In genomic region chr11:88113543-88114271, GRCm38 (mm10) we compare ENCODE assay signal across 8 mouse cellular contexts. TPM values are rescaled to one million over a fixed set of nuclear protein-coding genes. Genes with fewer than 3 reads are reported as not detected.
DNase-seq lines count a peak whose midpoint lies in the region; ATAC-seq lines count a peak whose summit lies in the region.

No protein-coding gene starts in this region.

- no peaks in the 10 kb centered on the region for H3K36me3 ChIP-seq in midbrain, embryonic 16.5 days (ENCODE audit: control insufficient read depth, insufficient read depth, low read length)
- H3K36me3 ChIP-seq in midbrain, embryonic 13.5 days: no peaks in the 10 kb centered on the region
- no peaks in the 10 kb centered on the region for H3K36me3 ChIP-seq in intestine, embryonic 16.5 days (ENCODE audit: control insufficient read depth, insufficient read depth, low read length)

- H3K9ac ChIP-seq in midbrain, embryonic 16.5 days (ENCODE audit: low read depth, low read length): 0 out of 2 replicates have a peak overlapping the region, but pooled peaks have one; percentile 26
- H3K9ac ChIP-seq in midbrain, embryonic 13.5 days (replicated peaks): no peak overlapping the region
- peak overlapping the region; percentile 15; the same call in 1 of the 2 replicates for H3K9ac ChIP-seq in intestine, embryonic 16.5 days (ENCODE audit: low read depth, low read length)

- no peaks in the 10 kb centered on the region for H3K9me3 ChIP-seq in midbrain, embryonic 16.5 days (replicated peaks; ENCODE audit: control insufficient read depth, low read length, poor library complexity, severe bottlenecking)
- no peaks in the 10 kb centered on the region for H3K9me3 ChIP-seq in midbrain, embryonic 13.5 days
- H3K9me3 ChIP-seq in intestine, embryonic 16.5 days (ENCODE audit: control insufficient read depth, low read length): no peaks in the 10 kb centered on the region

- H3K27ac ChIP-seq in midbrain, embryonic 16.5 days (ENCODE audit: low read length): no peak overlapping the region
- no peak overlapping the region for H3K27ac ChIP-seq in midbrain, embryonic 13.5 days
- H3K27ac ChIP-seq in intestine, embryonic 16.5 days (ENCODE audit: low read length): peak overlapping the region; percentile 68

- 51% methylated on average over 6 of the region's 6 CpGs for WGBS in midbrain, embryonic 16.5 days
- 59% methylated on average over 6 of the region's 6 CpGs for WGBS in midbrain, embryonic 13.5 days
- WGBS in intestine, embryonic 16.5 days: 53% methylated on average over 6 of the region's 6 CpGs

- no peak overlapping the region for H3K4me2 ChIP-seq in midbrain, embryonic 16.5 days (ENCODE audit: low read length)
- no peak overlapping the region for H3K4me2 ChIP-seq in midbrain, embryonic 13.5 days (replicated peaks)
- H3K4me2 ChIP-seq in intestine, embryonic 16.5 days (ENCODE audit: low read depth, low read length): no peak overlapping the region

- peaks cover 18% of the 10 kb centered on the region for H3K4me1 ChIP-seq in midbrain, embryonic 16.5 days (ENCODE audit: control insufficient read depth, insufficient read depth, low read length)
- H3K4me1 ChIP-seq in midbrain, embryonic 13.5 days (replicated peaks): peaks cover 64% of the 10 kb centered on the region
- H3K4me1 ChIP-seq in intestine, embryonic 16.5 days (ENCODE audit: control insufficient read depth, insufficient read depth, low read length): peaks cover 60% of the 10 kb centered on the region

- H3K4me3 ChIP-seq in midbrain, embryonic 16.5 days (ENCODE audit: low read depth, low read length): no peak overlapping the region
- H3K4me3 ChIP-seq in midbrain, embryonic 13.5 days (replicated peaks): no peak overlapping the region
- no peak overlapping the region for H3K4me3 ChIP-seq in intestine, embryonic 16.5 days (ENCODE audit: low read length)

- DNase-seq in heart, adult 11 months: peak; percentile 99
- DNase-seq in lung, postnatal 25 days (ENCODE audit: low spot score): peak; percentile 76
- DNase-seq in cerebellum, adult 8-10 months: no peak
- DNase-seq in T-cell, adult 2 months (ENCODE audit: low spot score): no peak

- no peak for ATAC-seq in midbrain, embryonic 16.5 days
- ATAC-seq in midbrain, embryonic 13.5 days: no peak
- no peak for ATAC-seq in intestine, embryonic 16.5 days
- no peak for ATAC-seq in inflammation-experienced regulatory T-cells, adult 6 months

- H3K27me3 ChIP-seq in midbrain, embryonic 16.5 days (ENCODE audit: control insufficient read depth, insufficient read depth, low read depth, low read length): no peaks in the 10 kb centered on the region
- no peaks in the 10 kb centered on the region for H3K27me3 ChIP-seq in midbrain, embryonic 13.5 days
- no peaks in the 10 kb centered on the region for H3K27me3 ChIP-seq in intestine, embryonic 16.5 days (replicated peaks; ENCODE audit: control insufficient read depth, insufficient read depth, low read length)

RNA-seq across cellular contexts. Expression of gene Cuedc1, which starts 15.8 kb away (rescaled TPM):
- 46.1 and 54.7 TPM in 2 replicates for polyA plus RNA-seq in midbrain, embryonic 16.5 days (2015; fragmentation: Nextera tagmentation; extraction: Ambion mirVana)
- 40.6 and 46.1 TPM in 2 replicates for polyA plus RNA-seq in midbrain, embryonic 13.5 days (2015; fragmentation: Nextera tagmentation; extraction: Ambion mirVana)
- polyA plus RNA-seq in intestine, embryonic 16.5 days (2015; fragmentation: Nextera tagmentation; extraction: Ambion mirVana): 8.0 and 8.5 TPM in 2 replicates
- polyA plus RNA-seq in inflammation-experienced regulatory T-cells, adult 6 months (2017; shearing (Covaris generic)): 1 to 10 TPM; 2.0 to 6.4 (median 5.2) TPM

RNA-seq across cellular contexts. Expression of gene Vezf1, which starts 45.6 kb away (rescaled TPM):
- polyA plus RNA-seq in midbrain, embryonic 16.5 days (2015; fragmentation: Nextera tagmentation; extraction: Ambion mirVana): 39.5 and 47.4 TPM in 2 replicates
- polyA plus RNA-seq in midbrain, embryonic 13.5 days (2015; fragmentation: Nextera tagmentation; extraction: Ambion mirVana): 67.2 and 70.1 TPM in 2 replicates
- 23.3 and 24.1 TPM in 2 replicates for polyA plus RNA-seq in intestine, embryonic 16.5 days (2015; fragmentation: Nextera tagmentation; extraction: Ambion mirVana)
- polyA plus RNA-seq in inflammation-experienced regulatory T-cells, adult 6 months (2017; shearing (Covaris generic)): 10 to 100 TPM; 19.3 to 25.6 (median 21.5) TPM

Comparison
In these comparisons a context has a peak if more than half of its experiments do, and no peak if none do; other contexts are left out.
1. DNase-seq: peak in heart, adult 11 months (single experiment) and lung, postnatal 25 days (single experiment); none in cerebellum, adult 8-10 months (single experiment) and T-cell, adult 2 months (single experiment).